Mouse (Mus musculus) MEL (cell line): ENCODE results near the gene Snap91.

Source experiments
- EP300 ChIP-seq, 2 experiments: IDR thresholded peaks; 2 replicates each; pipeline ENCODE4 v1.6.1; 2011; ENCODE audit warnings: improper control_type of control experiment in 2 of 2, low read length in 2 of 2, low read depth in 1 of 2, mild to moderate bottlenecking in 1 of 2
- TAL1 ChIP-seq: IDR thresholded peaks from 2 replicates; pipeline ENCODE4 v1.6.1; 2012; ENCODE audit warnings: mild to moderate bottlenecking, inconsistent platforms, low read length, moderate library complexity, mixed read lengths

DNA sequence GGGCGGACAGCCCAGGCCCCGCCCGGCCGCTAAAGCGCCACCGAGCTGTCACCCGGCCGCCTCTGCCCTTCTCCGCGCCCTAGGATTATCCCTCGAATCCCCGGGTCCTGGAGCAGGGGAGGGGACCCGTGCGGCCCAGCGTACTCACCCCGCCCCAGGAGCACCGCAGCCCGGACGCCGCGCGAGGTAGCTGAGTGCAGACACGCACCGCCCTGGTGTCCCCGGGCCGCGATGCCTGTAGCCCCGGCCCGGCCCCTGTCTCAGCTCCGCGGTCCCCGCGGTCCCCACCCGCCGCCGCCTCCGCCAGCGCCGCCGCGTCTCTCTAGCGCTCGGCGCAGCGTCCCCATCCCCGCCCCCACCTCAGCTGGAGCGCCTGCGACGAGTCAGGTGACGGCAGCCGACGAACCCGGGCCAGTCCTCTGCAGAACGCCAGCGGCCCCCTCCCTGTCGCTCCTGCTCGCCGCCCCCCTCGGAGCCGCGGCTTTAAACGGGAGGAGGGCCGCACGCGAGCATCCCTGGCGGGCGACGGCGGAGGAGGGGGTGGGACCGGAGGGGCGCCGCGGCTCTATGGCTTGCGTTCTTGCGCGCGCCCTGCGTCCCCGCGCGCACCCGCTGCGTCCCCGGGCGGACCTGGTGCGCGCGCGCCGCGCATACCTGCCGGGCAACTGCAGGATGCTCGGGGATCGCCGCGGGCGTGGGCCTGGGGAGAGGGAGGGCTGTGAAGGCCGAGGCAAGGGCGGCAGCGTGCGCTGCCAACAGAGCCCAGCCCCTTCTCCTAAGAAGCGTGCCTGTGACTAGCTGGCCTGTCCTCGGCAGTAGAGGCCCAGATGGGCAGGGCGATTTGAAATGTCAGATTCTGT, at the start of gene Snap91:
- TF ChIP-seq EP300 (IDR thresholded peaks at IDR 0.05; ENCODE audit: low read depth in 1 of 2, low read length in 2 of 2): no peak
- TF ChIP-seq TAL1: no peak
